Mouse (Mus musculus) lung, postnatal 0 days (tissue): Measurements from ENCODE around the gene Carmil3. TPM values are rescaled to one million over a fixed set of nuclear protein-coding genes. Genes with fewer than 3 reads are reported as not detected.

Source experiments
- ATAC-seq: fragments of 200-750 bp; cut with Nextera tagmentation; 2 replicates; pipeline ENCODE4 v1.8.0; 2017; ENCODE audit warnings: moderate library complexity
- DNase-seq: peaks from one replicate; pipeline ENCODE4 v3.0.0-alpha.2; 2016; ENCODE audit warnings: low spot score
- H3K27ac ChIP-seq: fragments of 300-500 bp; sonication (generic); 2 replicates; pipeline ENCODE4 v1.5.1; 2014; ENCODE audit warnings: antibody characterized with exemption, mild to moderate bottlenecking, low read length, mixed read lengths
- H3K27me3 ChIP-seq: fragments of 300-500 bp; sonication (generic); replicated peaks from 2 replicates; pipeline ENCODE4 v1.6.1; 2014; ENCODE audit warnings: low read length, mixed read lengths; ENCODE audit not compliant: insufficient read depth
- H3K36me3 ChIP-seq: fragments of 300-500 bp; sonication (generic); 2 replicates; pipeline ENCODE4 v1.6.1; 2014; ENCODE audit warnings: low read length, mixed read lengths; ENCODE audit not compliant: insufficient read depth
- H3K4me1 ChIP-seq: fragments of 300-500 bp; sonication (generic); 2 replicates; pipeline ENCODE4 v1.6.1; 2014; ENCODE audit warnings: antibody characterized with exemption, low read depth, low read length, mixed read lengths; ENCODE audit not compliant: insufficient read depth
- H3K4me2 ChIP-seq: fragments of 300-500 bp; sonication (generic); replicated peaks from 2 replicates; pipeline ENCODE4 v1.6.1; 2014; ENCODE audit warnings: low read depth, mild to moderate bottlenecking, low read length, moderate library complexity, mixed read lengths
- H3K4me3 ChIP-seq: fragments of 300-500 bp; sonication (generic); 2 replicates; pipeline ENCODE4 v1.5.1; 2014; ENCODE audit warnings: low read depth, low read length
- H3K9ac ChIP-seq: fragments of 300-500 bp; sonication (generic); replicated peaks from 2 replicates; pipeline ENCODE4 v1.6.1; 2014; ENCODE audit warnings: low read depth, mild to moderate bottlenecking
- H3K9me3 ChIP-seq: fragments of 300-500 bp; sonication (generic); 2 replicates; pipeline ENCODE4 v1.6.1; 2016; ENCODE audit warnings: low read length, mixed read lengths
- CTCF ChIP-seq: IDR thresholded peaks from 2 replicates; pipeline ENCODE4 v1.5.1; 2016; ENCODE audit warnings: antibody characterized with exemption, mild to moderate bottlenecking
- EP300 ChIP-seq: IDR thresholded peaks from 2 replicates; pipeline ENCODE4 v1.6.1; 2016; ENCODE audit warnings: antibody characterized with exemption, mild to moderate bottlenecking, control low read depth
- WGBS: fragments of 180-500 bp; shearing (Covaris S2); extraction: QIAGEN DNeasy Blood & Tissue Kit; methylation state at CpG from one replicate; pipeline ENCODE4 v1.1.7; 2014; 5-methylcytosine and 5-hydroxymethylcytosine counted together
- polyA plus RNA-seq: library from polyadenylated mRNA; unstranded; fragments of >200 nt; fragmentation: Nextera tagmentation; extraction: Ambion mirVana; gene quantifications from 2 replicates; pipeline ENCODE4 v1.2.1, GENCODE M21; 2015

Carmil3 gene
- polyA plus RNA-seq, 1 experiment from 2014 or later, result 0.23 TPM

DNA sequence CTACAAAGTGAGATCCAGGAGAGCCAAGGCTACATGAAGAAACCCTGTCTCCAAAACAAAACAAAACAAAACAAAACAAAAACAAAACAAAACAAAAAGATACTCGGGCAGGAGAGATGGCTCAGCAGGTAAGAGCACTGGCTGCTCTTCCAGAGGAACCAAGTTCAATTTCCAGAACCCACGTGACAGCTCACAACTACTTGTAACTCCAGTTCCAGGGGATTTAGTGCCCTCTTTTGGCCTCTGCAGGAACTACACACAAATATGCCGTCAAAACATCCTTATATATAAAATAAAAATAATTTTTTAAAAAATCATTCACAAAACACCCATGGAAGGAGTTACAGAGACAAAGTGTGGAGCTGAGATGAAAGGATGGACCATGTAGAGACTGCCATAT is 37.5 kb downstream of the Carmil3 start:
- 13% methylated on average over 3 of the region's 3 CpGs for WGBS
- H3K9me3 ChIP-seq, result no peaks in the 10 kb centered on the region
- no peak overlapping the region for H3K4me3 ChIP-seq
- H3K27ac ChIP-seq, result no peak overlapping the region
- peak; percentile 62 for TF ChIP-seq CTCF
- TF ChIP-seq EP300, result no peak
- H3K4me1 ChIP-seq, result no peaks in the 10 kb centered on the region
- H3K9ac ChIP-seq, result no peak overlapping the region
- ATAC-seq (no peak), DNase-seq (peak; percentile 69)
- no peaks in the 10 kb centered on the region for H3K27me3 ChIP-seq
- no peaks in the 10 kb centered on the region for H3K36me3 ChIP-seq
- no peak overlapping the region for H3K4me2 ChIP-seq

DNA sequence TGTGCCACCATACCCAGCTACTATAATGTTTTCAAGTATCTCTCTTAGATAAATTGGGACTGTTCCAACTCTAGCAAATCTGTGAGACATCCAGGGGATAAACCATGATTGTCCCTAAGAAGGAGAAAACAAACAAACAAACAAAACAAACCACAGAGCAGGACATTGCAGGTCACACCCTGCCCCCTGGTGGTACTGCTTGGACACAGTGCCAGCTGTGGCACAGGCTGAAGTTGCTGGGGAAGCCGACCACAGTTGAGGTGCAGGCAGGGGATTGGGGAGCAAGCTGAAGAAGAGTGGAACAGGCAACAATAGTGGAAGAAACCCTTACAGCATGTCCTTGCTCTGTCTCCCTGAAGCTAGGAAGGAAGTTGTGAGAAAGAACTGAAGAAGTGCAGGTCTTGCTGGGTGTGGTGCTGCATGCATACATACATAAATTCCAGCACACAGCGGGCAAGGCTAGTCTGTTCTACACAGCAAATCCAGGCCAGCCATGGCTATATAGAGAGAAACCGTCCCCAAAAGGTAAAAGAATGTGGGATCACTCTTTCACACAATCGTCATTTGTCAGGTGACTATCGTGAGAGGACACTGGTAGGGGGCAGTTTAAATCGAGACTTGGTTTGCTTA is 45.8 kb downstream of the Carmil3 start:
- H3K9ac ChIP-seq, result no peak overlapping the region
- no peak overlapping the region for H3K27ac ChIP-seq
- H3K4me2 ChIP-seq, result no peak overlapping the region
- TF ChIP-seq EP300, result no peak
- peak; percentile 87 for TF ChIP-seq CTCF
- H3K9me3 ChIP-seq, result no peaks in the 10 kb centered on the region
- H3K36me3 ChIP-seq, result no peaks in the 10 kb centered on the region
- no peak overlapping the region for H3K4me3 ChIP-seq
- no peaks in the 10 kb centered on the region for H3K27me3 ChIP-seq
- H3K4me1 ChIP-seq, result 0 out of 2 replicates have a peak, but pooled peaks cover 4% of the 10 kb centered on the region
- DNase-seq (peak; percentile 28), ATAC-seq (no peak)
- WGBS, result 40% methylated on average over 6 of the region's 6 CpGs

DNA sequence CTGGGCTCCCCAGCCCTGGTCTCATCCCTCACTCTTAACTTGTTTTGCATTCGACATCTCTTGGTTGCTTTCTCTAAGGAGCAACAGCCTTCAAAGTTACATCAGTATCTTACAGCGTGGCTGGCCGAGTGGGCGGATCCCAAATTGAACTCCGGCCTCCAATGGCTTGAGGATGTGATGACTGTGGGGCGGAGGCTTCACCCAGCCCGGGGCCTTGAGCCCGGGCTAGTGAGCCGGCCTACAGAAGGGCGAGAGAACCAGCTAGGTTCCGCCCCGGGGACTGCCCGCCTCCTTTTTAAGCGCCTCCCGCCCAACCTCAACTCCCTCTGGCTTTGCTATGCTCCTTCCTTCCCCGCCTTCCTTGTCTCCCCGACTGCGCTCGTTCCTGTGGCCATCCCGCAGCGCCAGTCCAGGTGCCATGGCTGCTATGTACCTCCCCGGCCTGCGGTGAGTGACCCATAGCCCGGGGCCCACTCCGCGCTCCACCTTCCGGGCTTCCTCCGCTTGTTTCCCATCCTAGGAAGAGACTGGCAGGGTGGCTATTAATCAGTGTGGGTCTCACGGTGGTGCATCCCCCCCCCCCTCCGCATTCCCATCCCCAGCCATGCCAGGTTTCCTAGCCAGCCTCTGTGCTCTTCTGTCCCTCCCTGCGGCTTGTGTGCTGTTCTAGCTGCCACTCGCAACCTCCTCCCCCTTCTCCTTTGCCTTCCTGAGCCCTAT is 49.8 kb downstream of the Carmil3 start, which contains the start of gene Pck2:
TSS of gene Pck2 (plus strand) at position 200 of the 720 bp plus-strand sequence.
- H3K9ac ChIP-seq, result peak within 1 kb of the TSS; percentile 71
- peak within 1 kb of the TSS; percentile 79 for H3K4me2 ChIP-seq
- TF ChIP-seq EP300 (no peak), CTCF (no peak)
- H3K4me1 ChIP-seq, result peaks cover 8% of the 10 kb centered on the region; the same call in 1 of the 2 replicates
- peak; percentile 97 for DNase-seq
- WGBS, result under 1% methylated on average over 29 of the region's 32 CpGs
- peak within 1 kb of the TSS; percentile 65 for H3K4me3 ChIP-seq
- H3K9me3 ChIP-seq, result no peaks in the 10 kb centered on the region
- 0 out of 2 replicates have a peak, but pooled peaks cover 8% of the 10 kb centered on the region for H3K36me3 ChIP-seq
- no peaks in the 10 kb centered on the region for H3K27me3 ChIP-seq
- ATAC-seq, result peak; percentile 98
- H3K27ac ChIP-seq, result peak within 1 kb of the TSS; percentile 93

GRCm38 (mm10) chr14:55540787-55541321 is 50.4 kb downstream of the Carmil3 start:
- Histone ChIP-seq H3K27me3 (no peaks in the 10 kb centered on the region), H3K9me3 (no peaks in the 10 kb centered on the region), H3K4me2 (peak overlapping the region; percentile 79), H3K4me1 (peaks cover 8% of the 10 kb centered on the region; the same call in 1 of the 2 replicates), H3K4me3 (peak overlapping the region; percentile 65), H3K9ac (peak overlapping the region; percentile 71), H3K36me3 (peaks cover 8% of the 10 kb centered on the region; the same call in 1 of the 2 replicates), H3K27ac (peak overlapping the region; percentile 93)
- 3% methylated on average over 9 of the region's 10 CpGs for WGBS
- no peak for TF ChIP-seq EP300
- no peak for TF ChIP-seq CTCF
- ATAC-seq (peak; percentile 57), DNase-seq (peak; percentile 82)

- Histone ChIP-seq H3K4me1 (peaks cover 8% of the 10 kb centered on the region; the same call in 1 of the 2 replicates), H3K36me3 (peaks cover 13% of the 10 kb centered on the region; the same call in 1 of the 2 replicates), H3K27me3 (no peaks in the 10 kb centered on the region), H3K27ac (no peak overlapping the region), H3K9ac (no peak overlapping the region), H3K4me3 (no peak overlapping the region), H3K4me2 (no peak overlapping the region), H3K9me3 (no peaks in the 10 kb centered on the region)
- DNase-seq, result no peak
- no peak for ATAC-seq
- WGBS, result 96% methylated on average over 12 of the region's 12 CpGs
- TF ChIP-seq EP300 (no peak), CTCF (0 out of 2 replicates have a peak, but pooled peaks have one; percentile 4)
Measured at GRCm38 (mm10) chr14:55542268-55542667, 51.8 kb downstream of the Carmil3 start.

- Histone ChIP-seq H3K4me1 (peaks cover 8% of the 10 kb centered on the region; the same call in 1 of the 2 replicates), H3K27me3 (no peaks in the 10 kb centered on the region), H3K9me3 (no peaks in the 10 kb centered on the region), H3K27ac (no peak overlapping the region), H3K4me2 (no peak overlapping the region), H3K4me3 (no peak overlapping the region), H3K36me3 (peaks cover 30% of the 10 kb centered on the region; the same call in 1 of the 2 replicates), H3K9ac (no peak overlapping the region)
- whole genome bisulfite sequencing, result 70% methylated on average over 9 of the region's 9 CpGs
- ATAC-seq (no peak), DNase-seq (no peak)
- TF ChIP-seq EP300 (no peak), CTCF (no peak)
Measured at GRCm38 (mm10) chr14:55544334-55544733, 53.9 kb downstream of the Carmil3 start.
